Mouse (Mus musculus) frontal cortex, postnatal 25 days (tissue): Measurements from ENCODE around the gene Osgepl1.
A peak's percentile ranks its signal among the peaks of the same experiment; 100 is the strongest.
"Not testable (repeated sequence)": the region's sequence is repeated elsewhere in the genome, so short reads cannot be mapped to it uniquely, and the experiment has no call there.

Experiments
- DNase-seq, 2 experiments: peaks; one replicate each; pipeline ENCODE4 v3.0.0; 2022; ENCODE audit warnings: low spot score in 2 of 2

The Osgepl1 gene

DNA sequence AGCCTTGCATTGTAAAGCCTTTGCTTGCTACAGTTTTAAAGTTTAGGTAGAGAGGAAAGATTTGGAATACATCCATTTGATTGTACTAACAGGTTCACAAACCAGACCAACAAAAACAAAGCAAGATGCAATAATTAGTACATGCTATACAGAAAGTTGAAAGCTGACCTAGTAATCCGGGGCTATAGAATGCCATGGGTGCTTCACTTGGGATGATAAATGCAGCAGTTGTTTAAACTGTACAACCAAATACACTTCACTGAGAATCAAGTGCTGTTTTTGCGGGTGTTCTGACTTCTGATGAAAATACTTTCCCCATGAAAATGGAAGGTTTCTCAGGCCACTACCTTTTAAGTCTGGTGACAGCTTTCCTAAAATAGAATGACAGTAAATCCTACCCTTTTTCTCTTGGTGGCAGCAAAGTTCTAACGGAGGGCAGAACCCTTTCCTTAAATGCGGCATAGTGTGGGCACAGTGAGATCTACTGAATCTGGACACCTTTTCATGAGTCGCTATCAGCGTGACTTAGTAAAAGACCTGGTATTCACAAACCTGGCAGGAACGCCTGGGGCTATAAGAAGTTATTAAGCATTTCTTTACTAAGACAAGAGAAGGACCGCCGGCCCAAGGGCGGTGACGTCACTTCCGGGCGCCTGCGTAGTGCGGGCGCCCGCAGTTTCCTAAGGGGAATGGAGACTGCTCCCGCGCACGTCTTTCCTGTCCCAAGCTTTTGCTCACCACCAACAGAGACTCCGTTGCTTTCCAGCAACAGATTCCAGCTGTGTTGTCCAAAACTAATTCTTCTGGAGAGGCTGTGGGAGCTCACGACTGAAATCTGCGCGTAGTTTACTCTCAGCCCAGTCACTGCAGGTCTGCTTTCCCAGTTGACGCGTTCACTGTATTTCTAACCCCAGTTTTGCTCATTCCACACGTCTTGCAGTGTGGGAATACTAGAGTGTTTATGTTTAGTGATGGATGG is at the start of gene Osgepl1:
Gene Osgepl1 (plus strand): TSS at position 636 of the 979 bp plus-strand sequence.
- peak; percentile 72 to 75 for DNase-seq

GRCm38 (mm10) chr1:53264958-53265612 is 48.3 kb upstream of the Osgepl1 start:
- DNase-seq = not testable (repeated sequence)

DNA sequence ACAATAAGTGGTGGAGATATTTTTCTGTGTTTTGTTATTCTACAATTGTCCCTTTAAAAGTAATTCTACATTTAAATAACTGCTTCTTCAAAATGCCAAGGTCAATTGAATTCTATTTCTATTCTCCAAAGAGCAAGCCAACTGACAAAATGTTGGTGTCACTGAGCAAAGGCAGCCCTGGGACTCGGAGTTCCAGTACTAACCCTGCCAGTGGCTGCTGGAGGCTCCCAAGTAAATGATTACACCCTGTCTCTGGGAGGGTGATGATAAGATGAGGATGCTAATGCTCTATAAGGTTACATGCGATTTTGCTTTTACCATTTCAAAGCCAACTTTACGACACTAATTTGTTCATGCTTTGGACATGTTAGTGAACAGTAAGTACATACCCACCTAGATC is 43.5 kb upstream of the Osgepl1 start:
- DNase-seq = no peak

DNA sequence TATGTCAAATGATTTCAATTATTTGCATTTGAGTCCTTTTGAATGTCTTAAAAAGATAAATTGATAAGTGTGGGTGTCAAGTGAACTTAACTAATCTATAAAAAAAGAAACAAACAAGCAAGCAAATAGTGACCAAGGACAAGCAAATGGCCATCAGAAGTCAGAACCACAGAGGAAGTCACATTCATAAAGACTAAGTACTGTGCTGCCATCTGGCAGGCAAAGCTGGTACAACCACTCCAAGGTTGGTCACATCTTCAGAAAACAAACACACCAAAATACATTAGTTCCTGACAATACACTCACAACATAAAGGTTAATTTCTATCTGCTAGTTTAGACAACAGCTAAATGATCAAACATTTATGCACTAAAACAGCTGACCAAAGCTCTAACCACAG is 40.8 kb upstream of the Osgepl1 start:
- peak; percentile 5 to 11 for DNase-seq

- no peak for DNase-seq
Observed at GRCm38 (mm10) chr1:53291197-53291596, 22.2 kb upstream of the Osgepl1 start.

GRCm38 (mm10) chr1:53296581-53297383 is 16.6 kb upstream of the Osgepl1 start, which contains the start of the genes Pms1, Ormdl1 and Gm28778:
Pms1 (minus strand) TSS chr1:53297018.
Ormdl1 (plus strand) TSS chr1:53297095.
Gm28778 (plus strand) TSS chr1:53297111.
- peak; percentile 92 to 93 for DNase-seq

- DNase-seq = no peak
Observed at GRCm38 (mm10) chr1:53300506-53300905, 12.9 kb upstream of the Osgepl1 start.

DNA sequence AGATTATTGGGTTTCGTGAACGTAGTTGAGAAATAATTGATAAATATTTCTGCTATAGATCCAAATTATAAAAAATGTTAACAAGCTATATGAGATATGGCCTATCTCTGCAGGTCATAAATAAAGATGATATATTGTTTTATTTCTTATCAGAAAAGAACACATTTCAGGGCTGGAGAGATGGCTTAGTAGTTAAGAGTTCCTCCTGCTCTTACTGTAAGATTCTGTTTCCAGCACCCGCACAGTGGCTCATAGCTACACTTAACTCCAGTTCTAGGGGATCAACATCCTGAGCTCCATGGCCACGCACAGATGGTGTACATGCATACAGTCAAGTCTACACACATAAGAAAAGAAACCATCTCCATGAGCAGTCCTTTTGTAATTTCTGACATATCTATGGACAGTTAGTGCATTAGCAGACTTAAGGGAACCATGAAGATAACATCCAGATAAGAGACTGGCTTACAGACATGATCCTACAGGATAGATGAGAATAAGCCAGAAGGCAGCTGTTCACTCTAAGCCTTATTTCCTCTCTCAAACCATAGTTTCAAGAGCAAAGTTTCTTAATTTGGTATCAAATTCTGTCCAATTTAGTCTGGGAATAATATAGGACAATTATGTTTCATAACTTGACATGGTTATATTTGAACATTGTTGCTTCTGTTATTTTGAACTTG is 8.4 kb downstream of the Osgepl1 start:
- DNase-seq = no peak

DNA sequence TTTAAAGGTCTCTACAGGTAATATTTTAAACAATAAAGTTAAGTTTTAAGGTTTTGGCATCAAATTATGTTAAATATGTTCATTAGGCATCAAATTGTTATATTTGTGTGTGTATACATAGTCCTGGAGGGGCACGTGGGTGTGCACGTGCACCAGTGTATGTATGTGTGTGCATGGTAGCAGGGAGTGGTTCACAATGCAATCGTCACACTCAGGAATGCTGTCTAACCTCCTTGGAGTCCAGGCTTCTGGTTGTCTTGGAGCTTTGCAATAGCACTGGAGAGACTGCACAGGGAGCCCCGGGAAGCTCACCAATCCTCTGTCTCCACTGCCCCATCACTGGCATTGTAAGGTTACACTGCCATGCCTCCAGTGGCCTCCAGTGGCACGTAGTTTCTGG is 9.8 kb downstream of the Osgepl1 start:
- no peak for DNase-seq

GRCm38 (mm10) chr1:53324277-53324676 is 10.9 kb downstream of the Osgepl1 start:
- no peak for DNase-seq

GRCm38 (mm10) chr1:53324827-53325494 is 11.5 kb downstream of the Osgepl1 start:
- DNase-seq = no peak

- not testable (repeated sequence) for DNase-seq
Observed at GRCm38 (mm10) chr1:53333527-53333926, 20.1 kb downstream of the Osgepl1 start.

GRCm38 (mm10) chr1:53335465-53335864 is 22.0 kb downstream of the Osgepl1 start:
- DNase-seq = no peak

DNA sequence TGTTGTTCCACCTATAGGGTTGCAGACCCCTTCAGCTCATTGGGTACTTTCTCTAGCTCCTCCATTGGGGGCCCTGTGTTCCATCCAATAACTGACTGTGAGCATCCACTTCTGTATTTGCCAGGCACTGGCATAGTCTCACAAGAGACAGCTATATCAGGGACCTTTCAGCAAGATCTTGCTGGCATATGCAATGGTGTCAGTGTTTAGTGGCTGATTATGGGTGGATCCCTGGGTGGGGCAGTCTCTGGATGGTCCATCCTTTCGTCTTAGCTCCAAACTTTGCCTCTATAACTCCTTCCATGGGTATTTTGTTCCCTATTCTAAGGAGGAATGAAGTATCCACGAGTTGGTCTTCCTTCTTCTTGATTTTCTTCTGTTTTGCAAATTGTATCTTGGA is 24.0 kb downstream of the Osgepl1 start:
- not testable (repeated sequence) for DNase-seq

DNA sequence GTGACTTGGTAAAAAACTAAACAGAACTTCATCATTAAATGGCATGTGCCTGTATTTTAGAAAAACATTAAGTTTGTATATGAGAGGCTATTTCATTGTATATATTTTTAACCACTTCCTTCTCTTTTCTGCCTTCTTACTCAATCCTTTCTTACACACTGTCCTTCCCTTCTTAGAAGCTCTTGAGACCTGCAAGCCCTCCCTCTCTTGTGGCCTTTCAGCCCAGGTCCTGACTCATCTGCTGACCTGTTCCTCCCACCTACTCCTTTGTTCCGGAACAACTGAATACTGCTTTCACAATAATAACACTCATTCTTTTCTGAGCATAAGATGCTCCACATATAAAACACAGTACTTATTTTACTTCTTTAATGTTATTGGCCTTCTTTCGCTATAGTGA is 27.6 kb downstream of the Osgepl1 start:
- DNase-seq = no peak

DNA sequence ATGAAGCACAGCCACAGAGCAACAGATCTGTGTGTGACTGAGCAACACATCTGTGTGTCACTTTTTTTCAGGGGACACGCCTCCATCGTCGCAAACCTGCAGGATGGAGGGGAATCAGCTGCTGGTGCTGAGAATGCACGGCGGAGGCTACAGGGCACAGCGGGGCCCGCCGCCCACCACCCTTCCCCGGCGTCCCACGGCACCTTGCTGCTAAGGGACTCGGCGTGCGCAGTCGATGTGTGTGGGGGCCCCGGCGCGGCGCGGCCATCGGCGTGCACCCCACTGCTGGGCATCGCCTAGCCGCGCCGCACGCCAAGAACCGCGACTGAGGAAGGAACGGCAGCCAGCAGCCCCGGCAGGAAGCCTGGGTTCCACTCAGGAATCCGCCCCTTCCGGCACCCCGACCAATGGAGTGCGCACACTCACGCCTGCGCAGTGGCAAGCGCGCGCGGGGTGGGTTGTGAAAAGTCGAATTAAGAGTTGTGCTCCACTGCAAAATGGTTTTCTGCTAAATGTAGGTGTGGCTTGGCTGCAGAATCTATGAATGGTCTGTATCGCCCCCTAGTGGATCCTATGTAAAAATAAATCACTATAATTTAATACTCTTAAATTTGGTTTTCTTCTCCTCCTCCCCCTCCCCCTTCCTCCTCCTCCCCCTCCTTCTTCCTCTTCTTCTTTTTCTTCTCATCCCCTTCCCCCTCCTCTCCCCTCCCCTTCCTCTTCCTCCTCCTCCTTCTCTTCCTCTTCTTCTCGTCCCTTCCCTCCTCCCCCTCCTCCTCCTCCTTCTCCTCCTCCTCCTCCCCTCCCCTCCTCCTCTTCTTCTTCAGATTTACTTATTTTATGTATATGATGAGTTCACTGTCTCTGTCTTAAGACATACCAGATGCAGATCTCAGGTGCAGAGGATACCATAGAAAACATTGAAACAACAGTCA is 39.2 kb downstream of the Osgepl1 start, which contains the start of the genes Asdurf, Gm28551 and Asnsd1:
Gene Asdurf (minus strand): TSS at position 293 of the 935 bp plus-strand sequence.
Gene Gm28551 (minus strand): TSS at position 341 of the 935 bp plus-strand sequence.
Gene Asnsd1 (minus strand): TSS at position 426 of the 935 bp plus-strand sequence.
- DNase-seq = peak; percentile 93 to 95

DNA sequence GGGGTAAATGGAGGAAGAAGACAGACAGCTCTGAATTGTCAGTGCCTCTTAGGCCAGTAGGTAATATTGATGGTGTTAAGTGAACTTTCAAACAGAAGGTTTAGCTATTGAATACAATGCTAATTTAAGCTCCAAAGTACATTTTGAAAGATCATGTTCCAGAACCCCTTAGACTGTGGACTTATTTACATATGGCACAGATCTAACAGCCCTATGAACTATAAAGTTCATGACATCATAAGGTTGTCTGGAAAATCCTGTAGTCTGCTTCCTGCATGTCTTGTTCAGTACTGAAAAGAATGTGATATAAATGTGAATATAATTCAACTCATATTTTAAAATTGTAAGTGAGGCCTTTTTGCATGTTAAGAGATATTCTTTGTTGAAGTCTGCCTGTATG is 45.6 kb downstream of the Osgepl1 start:
- no peak for DNase-seq
